Mouse (Mus musculus): ENCODE data around the gene Serpina3f. TPM values are rescaled to one million over a fixed set of nuclear protein-coding genes. Genes with fewer than 3 reads are reported as not detected.
A peak's percentile ranks its signal among the peaks of the same experiment; 100 is the strongest.
"Not testable (repeated sequence)": the region's sequence is repeated elsewhere in the genome, so short reads cannot be mapped to it uniquely, and the experiment has no call there.

Gene Serpina3f
- total and polyA plus RNA-seq, 2 experiments from 2014 or later, result 0.09 TPM; not detected in 1

DNA sequence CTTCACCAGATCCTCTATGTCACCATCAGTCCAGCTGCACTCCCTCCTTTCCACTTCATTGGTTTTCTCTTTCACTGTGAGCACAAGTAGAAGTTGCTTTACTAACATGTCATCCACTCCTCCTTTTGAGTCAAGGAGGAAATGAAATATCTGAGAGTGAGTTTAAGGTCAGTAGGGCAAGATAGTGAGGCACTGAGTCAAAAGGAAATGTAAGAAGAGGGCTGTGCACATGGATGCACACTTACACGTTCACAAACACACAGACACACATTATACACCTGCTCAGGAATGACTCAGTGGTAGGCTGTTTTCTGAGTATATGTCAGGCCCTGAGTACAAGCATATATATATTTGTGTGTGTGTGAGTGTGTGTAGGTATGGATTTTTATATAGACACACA, 9.3 kb downstream of the Serpina3f start:
- DNase-seq (ENCODE audit: low spot score), result no peak
- no peak for ATAC-seq
- H3K9me3 ChIP-seq (ENCODE audit: low read length), result no peaks in the 10 kb centered on the region
- no peaks in the 10 kb centered on the region for H3K27me3 ChIP-seq (ENCODE audit: insufficient read depth, low read length)
- no peaks in the 10 kb centered on the region for H3K4me1 ChIP-seq (ENCODE audit: insufficient read depth, low read length)
- H3K27ac ChIP-seq, result no peak overlapping the region
- H3K4me2 ChIP-seq (ENCODE audit: low read depth, low read length), result no peak overlapping the region
- no peak overlapping the region for H3K4me3 ChIP-seq (ENCODE audit: low read length)
- H3K9ac ChIP-seq (replicated peaks; ENCODE audit: low read length), result no peak overlapping the region
- WGBS, result 61% methylated on average over 1 of the region's 1 CpGs
- no peaks in the 10 kb centered on the region for H3K36me3 ChIP-seq (ENCODE audit: insufficient read depth, low read length)
- no peak for TF ChIP-seq CTCF (IDR thresholded peaks at IDR 0.05; ENCODE audit: low read depth)

DNA sequence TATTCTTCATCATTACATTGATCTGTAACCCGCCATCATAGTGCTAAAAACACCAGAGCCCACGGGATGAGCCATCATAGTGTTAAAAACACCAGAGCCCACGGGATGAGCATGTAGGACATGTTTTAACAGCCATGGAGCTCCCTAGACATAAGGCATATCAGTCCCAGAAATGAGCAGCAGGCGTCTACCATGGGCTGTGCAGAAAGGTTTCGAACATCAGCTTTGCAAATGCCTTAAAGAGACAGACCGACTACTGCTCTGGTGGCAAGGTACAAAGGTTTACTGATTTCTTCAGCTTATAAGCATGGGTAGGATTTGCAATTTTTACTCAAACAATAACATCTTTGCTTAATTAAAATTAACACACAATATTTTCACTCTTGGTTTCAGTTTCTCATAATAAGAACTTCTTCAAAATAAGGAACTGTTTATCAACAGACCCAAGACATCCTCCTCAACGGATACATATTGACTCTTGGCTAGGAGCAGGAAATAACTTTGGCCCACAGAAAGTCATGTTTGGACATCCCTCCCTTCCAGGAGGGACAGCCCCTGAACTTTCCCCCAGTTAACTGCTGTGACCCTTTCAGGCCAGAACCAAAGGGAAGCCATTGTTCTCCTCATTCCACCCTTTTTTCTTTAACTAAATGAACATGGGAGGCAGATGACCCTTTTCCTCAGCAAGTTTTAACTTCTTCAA, 10.4 kb downstream of the Serpina3f start:
- H3K4me2 ChIP-seq (ENCODE audit: low read depth, low read length), result no peak overlapping the region
- TF ChIP-seq CTCF (IDR thresholded peaks at IDR 0.05; ENCODE audit: low read depth), result no peak
- 65% methylated on average over 7 of the region's 7 CpGs for WGBS

DNA sequence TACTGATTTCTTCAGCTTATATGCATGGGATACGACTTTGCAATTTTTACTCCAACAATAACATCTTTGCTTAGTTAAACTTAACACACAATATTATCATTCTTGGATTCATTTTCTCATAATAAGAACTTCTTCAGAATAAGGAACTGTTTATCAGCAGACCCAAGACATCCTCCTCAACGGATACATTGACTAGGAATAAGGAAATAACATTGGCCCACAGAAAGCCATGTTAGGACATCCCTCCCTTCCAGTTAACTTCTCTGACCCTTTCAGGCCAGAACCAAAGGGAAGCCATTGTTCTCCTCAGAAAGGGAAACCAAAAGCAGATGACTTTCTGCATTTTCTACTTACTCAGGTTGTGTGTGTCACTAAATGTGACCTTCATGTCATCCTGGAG, 16.4 kb downstream of the Serpina3f start:
- no peak for DNase-seq (ENCODE audit: low spot score)
- no peaks in the 10 kb centered on the region for H3K4me1 ChIP-seq (ENCODE audit: insufficient read depth, low read length)
- no peaks in the 10 kb centered on the region for H3K9me3 ChIP-seq (ENCODE audit: low read length)
- no peak for ATAC-seq
- no peak overlapping the region for H3K4me2 ChIP-seq (ENCODE audit: low read depth, low read length)
- H3K9ac ChIP-seq (replicated peaks; ENCODE audit: low read length), result no peak overlapping the region
- H3K36me3 ChIP-seq (ENCODE audit: insufficient read depth, low read length), result no peaks in the 10 kb centered on the region
- no peak for TF ChIP-seq CTCF (IDR thresholded peaks at IDR 0.05; ENCODE audit: low read depth)
- 69% methylated on average over 2 of the region's 2 CpGs for WGBS
- no peak overlapping the region for H3K4me3 ChIP-seq (ENCODE audit: low read length)
- no peaks in the 10 kb centered on the region for H3K27me3 ChIP-seq (ENCODE audit: insufficient read depth, low read length)
- no peak overlapping the region for H3K27ac ChIP-seq

More for the DNA sequence above, 10.4 kb downstream of the Serpina3f start:
- no peak overlapping the region for H3K4me3 ChIP-seq (ENCODE audit: low read length)
- no peaks in the 10 kb centered on the region for H3K27me3 ChIP-seq (ENCODE audit: insufficient read depth, low read length)
- no peaks in the 10 kb centered on the region for H3K9me3 ChIP-seq (ENCODE audit: low read length)
- H3K4me1 ChIP-seq (ENCODE audit: insufficient read depth, low read length), result no peaks in the 10 kb centered on the region
- no peak overlapping the region for H3K27ac ChIP-seq
- H3K9ac ChIP-seq (replicated peaks; ENCODE audit: low read length), result no peak overlapping the region
- ATAC-seq, result no peak
- no peak for DNase-seq (ENCODE audit: low spot score)
- no peaks in the 10 kb centered on the region for H3K36me3 ChIP-seq (ENCODE audit: insufficient read depth, low read length)

- H3K36me3 ChIP-seq (ENCODE audit: insufficient read depth, low read length), result no peaks in the 10 kb centered on the region
- ATAC-seq (no peak), DNase-seq (ENCODE audit: low spot score) (no peak)
- no peaks in the 10 kb centered on the region for H3K27me3 ChIP-seq (ENCODE audit: insufficient read depth, low read length)
- no peak within 1 kb of the TSS for H3K4me3 ChIP-seq (ENCODE audit: low read length)
- TF ChIP-seq CTCF (IDR thresholded peaks at IDR 0.05; ENCODE audit: low read depth), result no peak
- H3K4me1 ChIP-seq (ENCODE audit: insufficient read depth, low read length), result no peaks in the 10 kb centered on the region
- 75% methylated on average over 5 of the region's 5 CpGs for WGBS
- no peak within 1 kb of the TSS for H3K27ac ChIP-seq
- H3K9me3 ChIP-seq (ENCODE audit: low read length), result no peaks in the 10 kb centered on the region
- H3K9ac ChIP-seq (replicated peaks; ENCODE audit: low read length), result no peak within 1 kb of the TSS
- no peak within 1 kb of the TSS for H3K4me2 ChIP-seq (ENCODE audit: low read depth, low read length)
Measured at GRCm38 (mm10) chr12:104235915-104236314, 21.6 kb downstream of the Serpina3f start, which contains the start of gene Serpina3g. Gene Serpina3g (plus strand): TSS chr12:104236245.

- not testable (repeated sequence) for H3K27ac ChIP-seq; H3K4me1 ChIP-seq (ENCODE audit: insufficient read depth, low read length); ATAC-seq; H3K9ac ChIP-seq (replicated peaks; ENCODE audit: low read length); H3K9me3 ChIP-seq (ENCODE audit: low read length); H3K4me2 ChIP-seq (ENCODE audit: low read depth, low read length); H3K27me3 ChIP-seq (ENCODE audit: insufficient read depth, low read length); H3K36me3 ChIP-seq (ENCODE audit: insufficient read depth, low read length); DNase-seq (ENCODE audit: low spot score); H3K4me3 ChIP-seq (ENCODE audit: low read length)
- WGBS, result 88% methylated on average over 1 of the region's 1 CpGs
Measured at GRCm38 (mm10) chr12:104238048-104238447, 23.7 kb downstream of the Serpina3f start.

DNA sequence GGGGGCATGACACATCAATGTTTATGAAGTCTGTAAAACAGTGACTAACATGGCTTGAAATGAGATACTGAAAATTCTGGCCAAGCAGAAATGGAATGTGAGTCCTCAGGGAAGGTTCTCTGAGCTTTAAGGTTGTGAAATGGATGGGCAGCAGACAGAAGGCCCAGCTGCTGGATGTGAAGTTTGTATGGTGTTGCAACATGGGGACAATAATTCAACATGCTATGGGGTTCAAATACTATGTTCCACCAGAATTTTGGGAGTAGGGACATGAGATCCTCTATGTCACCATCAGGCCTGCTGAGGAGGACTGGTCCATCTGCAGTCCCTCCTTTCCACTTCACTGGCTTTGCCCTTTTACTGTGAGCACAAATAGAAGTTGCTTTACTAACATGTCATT, 29.0 kb downstream of the Serpina3f start:
- H3K9me3 ChIP-seq (ENCODE audit: low read length), result no peaks in the 10 kb centered on the region
- no peak overlapping the region for H3K4me2 ChIP-seq (ENCODE audit: low read depth, low read length)
- H3K36me3 ChIP-seq (ENCODE audit: insufficient read depth, low read length), result no peaks in the 10 kb centered on the region
- DNase-seq (ENCODE audit: low spot score) (no peak), ATAC-seq (no peak)
- no peak for TF ChIP-seq CTCF (IDR thresholded peaks at IDR 0.05; ENCODE audit: low read depth)
- no peaks in the 10 kb centered on the region for H3K27me3 ChIP-seq (ENCODE audit: insufficient read depth, low read length)
- no peak overlapping the region for H3K4me3 ChIP-seq (ENCODE audit: low read length)
- no peak overlapping the region for H3K9ac ChIP-seq (replicated peaks; ENCODE audit: low read length)
- no peak overlapping the region for H3K27ac ChIP-seq
- no peaks in the 10 kb centered on the region; the same call in 1 of the 2 replicates for H3K4me1 ChIP-seq (ENCODE audit: insufficient read depth, low read length)

DNA sequence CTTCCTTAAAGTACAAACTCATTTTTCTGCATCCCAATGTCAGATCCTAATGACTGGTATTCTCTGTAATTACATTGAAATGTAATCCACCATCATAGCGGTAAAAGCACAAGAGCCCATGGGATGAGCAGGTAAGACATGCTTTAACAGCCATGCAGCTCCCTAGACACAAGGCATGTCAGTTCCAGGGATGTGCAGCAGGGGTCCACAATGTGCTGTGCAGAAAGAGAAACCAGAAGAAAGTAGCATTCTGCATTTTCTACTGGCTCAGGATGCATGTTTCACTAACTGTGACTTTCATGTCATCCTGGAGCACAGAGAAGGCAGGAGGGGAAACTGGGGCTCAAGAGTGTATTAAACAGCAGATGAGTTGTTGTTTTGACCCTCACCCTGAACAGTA, 30.7 kb downstream of the Serpina3f start:
- H3K27ac ChIP-seq, result no peak overlapping the region
- TF ChIP-seq CTCF (IDR thresholded peaks at IDR 0.05; ENCODE audit: low read depth), result peak; percentile 79
- no peak overlapping the region for H3K4me2 ChIP-seq (ENCODE audit: low read depth, low read length)
- whole genome bisulfite sequencing, result 61% methylated on average over 1 of the region's 1 CpGs
- no peak for ATAC-seq
- H3K4me3 ChIP-seq (ENCODE audit: low read length), result no peak overlapping the region
- no peaks in the 10 kb centered on the region for H3K9me3 ChIP-seq (ENCODE audit: low read length)
- H3K27me3 ChIP-seq (ENCODE audit: insufficient read depth, low read length), result no peaks in the 10 kb centered on the region
- peak; percentile 63 for DNase-seq (ENCODE audit: low spot score)
- no peaks in the 10 kb centered on the region for H3K36me3 ChIP-seq (ENCODE audit: insufficient read depth, low read length)
- H3K4me1 ChIP-seq (ENCODE audit: insufficient read depth, low read length), result no peaks in the 10 kb centered on the region; the same call in 1 of the 2 replicates
- no peak overlapping the region for H3K9ac ChIP-seq (replicated peaks; ENCODE audit: low read length)

Measured in hindbrain, postnatal 0 days (tissue).